ENCODE assay signal across 15 mouse cellular contexts in the genomic region with DNA sequence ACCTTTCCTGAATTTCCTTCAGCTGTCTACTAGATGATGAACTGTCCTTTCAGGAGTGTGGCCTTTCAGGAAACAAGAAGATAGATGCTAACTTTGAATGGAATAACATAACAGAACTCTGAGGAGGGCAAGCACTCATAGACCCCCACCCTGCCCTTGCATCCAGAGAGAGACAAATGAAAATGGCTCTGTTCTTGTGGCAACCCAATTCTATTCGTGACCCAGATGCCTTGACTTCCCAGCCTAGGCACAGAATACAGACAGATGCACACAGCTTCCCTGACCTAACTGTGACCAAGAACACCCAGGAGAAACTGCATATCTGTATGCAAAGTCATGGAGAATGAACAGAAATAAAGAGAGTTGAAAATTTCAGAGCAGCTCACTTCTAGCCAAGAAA. TPM values are rescaled to one million over a fixed set of nuclear protein-coding genes. Genes with fewer than 3 reads are reported as not detected.
DNase-seq lines count a peak whose midpoint lies in the region; ATAC-seq lines count a peak whose summit lies in the region.
"Had no signal": no experiment of that assay in that cellular context is flagged by ENCODE, and none has a peak within 500 bp of the region (broad histone marks: within the 10 kb centered on the region; RNA-seq: fewer than 3 reads in every experiment).

No protein-coding gene starts in this region.

- H3K4me3 ChIP-seq in heart, embryonic 15.5 days: no peak overlapping the region
- no peak overlapping the region for H3K4me3 ChIP-seq in midbrain, embryonic 10.5 days
- H3K4me3 ChIP-seq in midbrain, embryonic 16.5 days (ENCODE audit: low read depth, low read length): no peak overlapping the region
- H3K4me3 ChIP-seq: limb, embryonic 13.5 days had no signal

- no peaks in the 10 kb centered on the region for H3K27me3 ChIP-seq in heart, embryonic 15.5 days
- no peaks in the 10 kb centered on the region for H3K27me3 ChIP-seq in midbrain, embryonic 10.5 days (ENCODE audit: low read depth, poor library complexity, severe bottlenecking)
- no peaks in the 10 kb centered on the region for H3K27me3 ChIP-seq in midbrain, embryonic 16.5 days (ENCODE audit: control insufficient read depth, insufficient read depth, low read depth, low read length)
- H3K27me3 ChIP-seq: limb, embryonic 13.5 days had no signal

- no peak for ATAC-seq in heart, embryonic 15.5 days (replicated peaks; ENCODE audit: insufficient number of reproducible peaks, insufficient read depth, low FRiP score, low read depth)
- ATAC-seq in midbrain, embryonic 16.5 days: no peak
- ATAC-seq: inflammation-experienced regulatory T-cells, adult 6 months had no signal

- H3K36me3 ChIP-seq in heart, embryonic 15.5 days: peaks cover 10% of the 10 kb centered on the region; the same call in 1 of the 2 replicates
- H3K36me3 ChIP-seq in midbrain, embryonic 10.5 days: peaks cover 36% of the 10 kb centered on the region
- no peaks in the 10 kb centered on the region for H3K36me3 ChIP-seq in midbrain, embryonic 16.5 days (ENCODE audit: control insufficient read depth, insufficient read depth, low read length)

- H3K27ac ChIP-seq in heart, embryonic 15.5 days: peak overlapping the region; percentile 69
- peak overlapping the region; percentile 84 for H3K27ac ChIP-seq in midbrain, embryonic 10.5 days (replicated peaks)
- H3K27ac ChIP-seq in midbrain, embryonic 16.5 days (ENCODE audit: low read length): no peak overlapping the region
- H3K27ac ChIP-seq: limb, embryonic 13.5 days had no signal

- H3K9me3 ChIP-seq in heart, embryonic 15.5 days (replicated peaks): no peaks in the 10 kb centered on the region
- H3K9me3 ChIP-seq in midbrain, embryonic 10.5 days (replicated peaks): no peaks in the 10 kb centered on the region
- no peaks in the 10 kb centered on the region for H3K9me3 ChIP-seq in midbrain, embryonic 16.5 days (replicated peaks; ENCODE audit: control insufficient read depth, low read length, poor library complexity, severe bottlenecking)
- H3K9me3 ChIP-seq: limb, embryonic 13.5 days had no signal

- H3K9ac ChIP-seq in heart, embryonic 15.5 days: no peak overlapping the region
- H3K9ac ChIP-seq in midbrain, embryonic 16.5 days (ENCODE audit: low read depth, low read length): no peak overlapping the region
- H3K9ac ChIP-seq: limb, embryonic 13.5 days had no signal

- peaks cover 65% of the 10 kb centered on the region for H3K4me1 ChIP-seq in heart, embryonic 15.5 days (replicated peaks)
- peaks cover 89% of the 10 kb centered on the region for H3K4me1 ChIP-seq in midbrain, embryonic 10.5 days
- peaks cover 18% of the 10 kb centered on the region for H3K4me1 ChIP-seq in midbrain, embryonic 16.5 days (ENCODE audit: control insufficient read depth, insufficient read depth, low read length)

- DNase-seq in heart, adult 8-10 months (ENCODE audit: low spot score): no peak
- no peak for DNase-seq in midbrain, embryonic 10.5 days (ENCODE audit: low spot score)
- DNase-seq in induced T-regulatory cell, adult 2 months (ENCODE audit: low read depth): peak; percentile 23
- peak; percentile 21 for DNase-seq in naive thymus-derived CD4-positive, alpha-beta T cell, adult 2 months (ENCODE audit: low read depth)
- no peak for DNase-seq in gastrocnemius, postnatal 25 days
- DNase-seq: adrenal gland, postnatal 36 days; cerebellum, adult 18-20 months; kidney, postnatal 10 days; layer of hippocampus, postnatal 36 days; spleen, adult 18-20 months; thymus, postnatal 14 days had no signal

- H3K4me2 ChIP-seq in heart, embryonic 15.5 days: no peak overlapping the region
- no peak overlapping the region for H3K4me2 ChIP-seq in midbrain, embryonic 16.5 days (ENCODE audit: low read length)
- H3K4me2 ChIP-seq: limb, embryonic 13.5 days had no signal

- 78% methylated on average over 1 of the region's 1 CpGs for whole genome bisulfite sequencing in heart, embryonic 15.5 days
- WGBS in midbrain, embryonic 10.5 days: 87% methylated on average over 1 of the region's 1 CpGs
- 79% methylated on average over 1 of the region's 1 CpGs for WGBS in midbrain, embryonic 16.5 days

RNA-seq across cellular contexts. Expression of a gene that starts 5.3 kb away (rescaled TPM):
- 36.9 and 45.4 TPM in 2 replicates for polyA plus RNA-seq in heart, embryonic 15.5 days (2015; fragmentation: Nextera tagmentation; extraction: Ambion mirVana)
- 10 to 100 TPM; 18.3 to 35.3 (median 28.0) TPM for total RNA-seq in heart, adult 8-10 months (2022)
- 107 and 161 TPM in 2 replicates for polyA plus RNA-seq in midbrain, embryonic 10.5 days (2016; fragmentation: Nextera tagmentation; extraction: Ambion mirVana)
- 27.2 and 34.9 TPM in 2 replicates for polyA plus RNA-seq in midbrain, embryonic 16.5 days (2015; fragmentation: Nextera tagmentation; extraction: Ambion mirVana)
- total RNA-seq in gastrocnemius, postnatal 25 days (2021): 10 to 100 TPM; 15.1 to 27.0 TPM

RNA-seq across cellular contexts. Expression of a gene that starts 36.6 kb away (rescaled TPM):
- polyA plus RNA-seq in heart, embryonic 15.5 days (2015; fragmentation: Nextera tagmentation; extraction: Ambion mirVana): 23.3 and 32.3 TPM in 2 replicates
- total RNA-seq in heart, adult 8-10 months (2022): 10 to 100 TPM in 1 of 4 experiments, 1 to 10 TPM in 3; 5.9 to 14.1 (median 8.2) TPM
- 2.8 and 6.5 TPM in 2 replicates for polyA plus RNA-seq in midbrain, embryonic 10.5 days (2016; fragmentation: Nextera tagmentation; extraction: Ambion mirVana)
- polyA plus RNA-seq in midbrain, embryonic 16.5 days (2015; fragmentation: Nextera tagmentation; extraction: Ambion mirVana): 9.8 and 15.2 TPM in 2 replicates
- total RNA-seq in gastrocnemius, postnatal 25 days (2021): 100 to 1,000 TPM in 1 of 2 experiments, 10 to 100 TPM in 1; 33.0 to 107 TPM
- polyA plus RNA-seq: inflammation-experienced regulatory T-cells, adult 6 months had no signal

RNA-seq across cellular contexts. Expression of a gene that starts 37.4 kb away (rescaled TPM):
- 0.42 TPM in 2 replicates for polyA plus RNA-seq in heart, embryonic 15.5 days (2015; fragmentation: Nextera tagmentation; extraction: Ambion mirVana)
- total RNA-seq in heart, adult 8-10 months (2022): not detected
- not detected in 2 replicates for polyA plus RNA-seq in midbrain, embryonic 10.5 days (2016; fragmentation: Nextera tagmentation; extraction: Ambion mirVana)
- polyA plus RNA-seq in midbrain, embryonic 16.5 days (2015; fragmentation: Nextera tagmentation; extraction: Ambion mirVana): 0.21 TPM in 1 of 2 replicates, not detected in the other
- not detected for total RNA-seq in gastrocnemius, postnatal 25 days (2021)
- total RNA-seq: adrenal gland, postnatal 36 days; layer of hippocampus, postnatal 36 days had no signal
- polyA plus RNA-seq: inflammation-experienced regulatory T-cells, adult 6 months had no signal

Comparison
In these comparisons a context has a peak if more than half of its experiments do, and no peak if none do; other contexts are left out.
1. DNase-seq: peak in induced T-regulatory cell, adult 2 months (single experiment) and naive thymus-derived CD4-positive, alpha-beta T cell, adult 2 months (single experiment); none in heart, adult 8-10 months (single experiment), midbrain, embryonic 10.5 days (single experiment) and gastrocnemius, postnatal 25 days (single experiment).